Mouse (Mus musculus): Measurements from ENCODE around the gene Commd8.

Gene Commd8

DNA sequence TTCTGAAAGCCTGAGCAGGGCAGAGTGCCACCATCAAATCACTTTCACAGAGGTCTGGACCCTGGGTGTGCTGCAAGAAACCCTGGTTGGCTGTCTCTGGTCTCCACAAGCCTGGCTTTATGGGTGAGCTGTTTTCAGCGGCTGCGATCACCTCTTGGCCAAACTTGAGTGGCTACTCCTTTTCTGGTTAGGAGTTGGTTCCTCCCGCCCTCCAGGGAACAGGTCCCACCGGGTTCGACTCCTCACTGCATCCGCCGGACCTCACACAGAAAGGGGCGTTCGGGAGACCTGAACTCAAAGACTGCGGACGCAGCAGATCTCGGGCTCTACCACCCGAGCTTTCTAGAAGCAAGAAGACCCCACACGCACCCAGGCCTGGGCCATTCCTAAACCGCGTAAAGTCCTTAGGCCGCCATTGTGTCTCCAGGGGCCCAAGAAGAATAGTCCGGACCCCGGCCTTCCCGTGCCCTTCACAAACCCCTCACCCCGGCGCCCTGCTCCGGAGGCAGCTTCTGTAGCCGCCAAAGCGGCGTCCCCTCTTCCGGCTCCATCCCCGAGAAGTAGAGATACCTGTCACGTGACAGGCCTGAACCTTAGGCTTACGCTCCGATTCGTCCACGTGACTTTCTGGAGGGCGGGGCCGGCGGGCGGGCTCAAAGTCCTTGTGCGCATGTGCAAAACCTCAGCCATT is at the start of gene Commd8:
TSS of gene Commd8 (minus strand) at position 596 of the 691 bp plus-strand sequence.
- peak; percentile 94 for DNase-seq (ENCODE audit: low spot score)

DNA sequence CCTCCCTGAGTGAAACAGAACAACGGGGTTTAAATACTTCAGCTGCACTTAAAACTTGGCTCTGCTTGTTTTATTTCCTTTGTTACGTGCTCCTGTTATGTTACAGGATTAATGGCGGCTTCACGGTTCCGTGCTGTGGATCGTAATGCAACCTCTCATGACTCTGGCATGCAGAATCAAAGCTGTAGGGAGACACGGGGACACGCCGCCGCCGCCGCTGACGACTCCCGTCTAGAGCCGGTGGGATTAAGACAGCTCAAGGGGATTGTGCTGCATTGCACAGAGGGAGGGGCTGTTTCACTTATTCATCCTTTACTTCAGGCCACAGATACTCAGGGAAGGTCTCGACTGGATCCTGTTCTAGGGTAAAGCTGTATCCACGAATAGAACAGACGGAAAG is 43.8 kb upstream of the Commd8 start:
- DNase-seq (ENCODE audit: low spot score), result no peak

DNA sequence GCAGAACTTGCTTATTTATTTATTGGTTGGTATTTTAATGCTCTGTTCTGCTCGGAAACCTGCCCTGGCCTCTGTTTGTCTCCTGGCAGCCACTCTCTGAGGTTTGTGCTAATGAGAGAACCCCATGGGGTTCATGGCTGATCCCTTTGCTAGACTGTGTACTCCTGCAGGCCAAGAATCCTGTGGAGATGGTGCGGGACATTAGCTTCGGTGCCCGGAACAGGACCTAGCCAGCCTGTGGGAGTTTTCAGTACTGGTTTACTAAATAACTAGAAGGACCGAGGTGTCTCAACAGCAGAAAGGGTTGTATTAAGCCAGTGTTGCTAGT is 42.8 kb upstream of the Commd8 start:
- no peak for DNase-seq (ENCODE audit: low spot score)

DNA sequence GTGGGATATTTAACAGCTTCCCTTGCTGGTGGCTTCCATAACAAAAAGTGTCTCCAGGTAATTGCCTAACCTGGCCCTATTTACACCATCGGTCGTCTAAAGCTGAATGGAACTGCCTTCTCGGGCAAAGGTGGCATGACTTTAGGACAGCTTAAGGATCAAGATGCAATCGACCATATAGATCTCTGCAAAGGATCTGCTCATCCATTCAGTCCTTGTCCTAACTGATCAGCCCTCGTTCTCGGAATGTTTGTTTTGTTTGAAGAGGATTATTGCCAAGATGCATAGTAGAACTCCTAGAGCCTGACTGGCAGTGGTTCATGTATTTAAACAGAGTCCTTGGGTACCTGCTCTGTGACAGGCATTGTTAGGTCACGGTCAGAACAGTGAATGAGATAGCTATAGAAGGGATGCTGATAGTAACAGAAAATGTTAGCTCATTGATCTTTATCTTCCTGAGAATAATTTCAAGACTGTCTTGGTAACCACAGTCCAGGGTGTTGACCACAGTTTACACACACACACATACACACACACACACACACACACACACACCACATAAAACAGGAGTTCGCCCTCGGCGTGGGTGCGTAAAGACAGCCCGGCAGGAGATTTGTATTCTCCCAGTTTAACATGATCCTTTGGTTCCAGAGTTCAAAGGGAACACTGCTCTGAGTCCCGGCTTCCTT is 42.3 kb upstream of the Commd8 start:
- no peak for DNase-seq (ENCODE audit: low spot score)

DNA sequence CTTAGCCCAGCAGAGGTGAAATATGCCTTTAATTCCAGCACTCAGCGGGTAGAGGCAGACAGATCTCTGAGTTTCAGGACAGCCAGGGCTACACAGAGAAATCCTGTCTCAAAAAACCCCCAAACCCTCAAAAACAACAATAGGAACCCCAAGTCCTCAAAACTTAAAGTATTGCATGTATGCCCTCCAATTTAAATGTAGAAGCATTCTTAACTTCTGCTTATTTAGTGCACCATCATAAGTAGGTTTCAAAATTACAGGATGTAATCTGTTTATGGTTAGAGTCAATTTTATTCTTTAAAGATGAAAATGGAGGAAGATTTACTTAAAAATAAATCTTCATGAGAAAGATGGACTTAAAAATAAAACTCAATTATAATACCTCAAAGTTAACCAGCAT is 40.5 kb upstream of the Commd8 start:
- DNase-seq (ENCODE audit: low spot score), result no peak

DNA sequence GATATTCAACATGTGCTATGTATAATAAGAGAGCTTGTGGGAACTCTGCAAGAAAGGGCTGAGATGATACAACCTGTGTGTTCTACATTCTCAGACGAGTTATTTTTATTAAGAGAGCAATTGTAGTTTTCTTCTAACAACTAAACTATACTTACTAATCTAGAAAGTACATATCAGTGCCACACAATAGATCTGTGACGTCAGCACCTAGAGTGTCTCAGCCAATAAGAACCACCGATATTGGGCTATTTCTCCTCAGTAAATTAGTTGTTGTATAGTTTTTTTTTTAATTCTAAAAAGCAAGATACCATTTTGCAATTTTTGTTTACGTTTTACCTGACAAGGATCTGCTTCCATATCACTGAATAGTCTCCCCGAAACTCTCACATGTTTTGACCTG is 37.3 kb upstream of the Commd8 start:
- DNase-seq (ENCODE audit: low spot score), result no peak

DNA sequence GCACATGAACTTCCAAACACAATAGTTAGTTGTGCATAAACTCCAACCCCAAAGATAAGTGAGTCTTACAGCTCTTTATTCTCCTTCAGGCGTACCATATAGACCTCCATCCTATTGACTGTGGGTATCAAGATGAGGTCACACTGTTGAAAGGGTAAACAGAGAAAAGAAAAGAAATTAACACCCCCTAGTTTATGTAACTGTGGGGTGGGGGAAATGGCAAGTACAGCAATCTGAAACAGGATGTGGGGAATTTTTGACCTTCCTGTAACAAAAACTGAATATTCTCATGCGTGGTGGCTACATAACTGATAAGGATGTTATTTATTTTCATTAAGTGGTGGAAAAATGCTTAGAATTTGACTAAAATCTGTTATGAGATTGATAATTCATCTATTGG is 36.5 kb upstream of the Commd8 start:
- DNase-seq (ENCODE audit: low spot score), result no peak

DNA sequence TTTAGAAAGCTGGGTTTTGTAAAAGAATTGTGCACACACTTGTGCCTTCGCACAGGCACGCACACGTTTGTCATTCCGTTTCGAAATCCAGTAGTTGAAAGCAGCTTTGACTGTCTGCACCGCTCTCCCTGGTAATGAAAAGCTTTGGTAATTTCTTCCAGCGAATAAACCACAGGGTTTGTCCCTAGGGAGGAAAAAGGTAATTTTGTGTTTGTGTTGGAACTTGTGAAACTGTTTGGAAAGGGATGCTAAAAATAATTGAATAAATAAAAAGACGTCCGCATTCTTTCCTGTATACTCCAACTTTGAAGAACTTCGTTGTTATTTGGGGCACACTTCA is 35.7 kb upstream of the Commd8 start:
- DNase-seq (ENCODE audit: low spot score), result no peak

DNA sequence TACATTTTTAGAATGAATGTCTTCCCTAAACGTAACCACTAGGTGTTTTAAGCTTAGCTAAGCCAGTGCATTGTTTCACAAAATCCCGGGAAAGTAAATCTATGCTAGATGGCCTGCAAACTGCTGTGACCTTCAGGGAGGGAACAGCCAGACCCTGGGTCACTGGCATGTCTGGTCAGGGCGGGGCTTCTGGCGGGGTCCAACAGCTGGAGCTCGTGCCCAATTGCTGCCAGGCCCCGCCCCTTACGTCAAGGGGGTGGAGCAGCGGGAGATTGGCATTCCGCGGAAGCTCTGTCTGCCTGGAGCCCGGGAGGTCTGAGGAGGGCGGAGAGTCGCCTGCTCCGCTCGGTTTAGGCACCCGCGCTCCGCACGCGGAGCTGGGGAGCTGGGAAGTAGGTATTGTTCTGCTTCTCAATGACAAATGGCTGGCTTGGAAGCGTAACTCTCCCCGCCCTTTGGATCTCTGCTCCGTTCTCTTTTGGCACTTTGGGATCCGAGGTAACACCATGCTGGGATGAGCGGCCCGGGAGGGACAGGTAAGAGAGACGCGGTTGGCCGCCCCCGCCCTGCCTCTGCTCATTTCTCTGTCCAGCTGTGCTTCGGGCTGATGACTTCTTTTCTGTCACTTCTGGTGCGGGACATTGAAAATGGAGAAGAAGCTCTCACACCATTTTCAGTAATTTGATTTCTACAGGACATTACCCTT is 35.2 kb upstream of the Commd8 start:
- peak; percentile 93 for DNase-seq (ENCODE audit: low spot score)

DNA sequence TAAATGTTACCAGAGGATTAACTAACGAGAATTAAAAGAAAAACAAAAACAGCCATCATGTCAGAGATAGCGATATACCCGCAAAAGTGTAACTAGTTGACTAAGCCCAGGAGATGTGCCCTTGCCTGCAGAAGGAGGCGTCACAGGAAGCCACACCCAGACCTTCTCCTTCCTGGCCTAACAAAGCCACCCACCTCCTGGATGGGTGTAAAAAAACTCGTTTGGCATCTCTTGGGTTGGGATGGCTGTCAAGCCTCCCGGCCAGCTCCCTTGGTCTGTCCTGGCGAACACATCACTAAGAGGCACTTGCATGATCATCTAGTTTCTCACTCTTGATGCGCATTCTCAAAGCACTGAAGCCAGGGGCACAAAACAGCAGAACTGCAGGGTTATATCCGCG is 34.0 kb upstream of the Commd8 start:
- no peak for DNase-seq (ENCODE audit: low spot score)

DNA sequence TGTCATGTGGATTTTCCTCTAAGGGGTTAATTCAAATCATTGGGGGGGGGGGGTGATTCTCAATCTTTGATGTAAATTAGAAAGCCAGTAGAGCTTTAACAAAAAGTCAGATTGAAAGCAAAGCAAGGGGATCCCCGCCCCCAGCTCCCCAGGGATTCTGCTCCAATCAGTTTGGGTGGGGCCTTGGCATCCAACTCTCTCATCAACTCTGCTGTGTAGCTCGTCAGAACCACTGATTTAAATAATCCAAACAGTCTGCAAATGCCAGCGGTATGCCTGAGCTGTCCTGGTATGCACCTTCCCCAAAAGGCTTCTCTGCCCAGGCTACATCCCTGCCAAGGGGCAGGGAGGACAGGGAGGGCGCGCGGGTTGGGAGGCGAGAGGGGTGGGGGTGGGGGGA is 33.6 kb upstream of the Commd8 start:
- no peak for DNase-seq (ENCODE audit: low spot score)

DNA sequence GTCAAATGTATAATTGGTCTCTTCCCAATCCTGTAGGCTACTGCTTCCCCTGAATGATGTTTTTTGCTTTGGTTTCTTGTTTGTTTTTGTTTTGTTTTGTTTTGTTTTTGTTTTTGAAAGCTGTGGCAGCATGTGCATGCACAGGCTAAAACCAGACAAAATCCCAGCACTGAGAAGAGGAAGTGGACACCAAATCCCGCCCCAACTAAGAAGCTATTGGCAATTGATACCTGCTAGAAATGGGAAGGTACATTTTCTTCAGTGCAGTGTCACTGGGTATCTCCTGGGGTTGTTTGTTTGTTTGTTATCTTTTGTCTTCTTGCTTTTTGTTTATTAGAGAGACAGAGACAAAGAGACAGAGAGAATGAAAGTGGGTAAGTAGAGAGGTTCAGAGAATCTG is 27.5 kb upstream of the Commd8 start:
- no peak for DNase-seq (ENCODE audit: low spot score)

DNA sequence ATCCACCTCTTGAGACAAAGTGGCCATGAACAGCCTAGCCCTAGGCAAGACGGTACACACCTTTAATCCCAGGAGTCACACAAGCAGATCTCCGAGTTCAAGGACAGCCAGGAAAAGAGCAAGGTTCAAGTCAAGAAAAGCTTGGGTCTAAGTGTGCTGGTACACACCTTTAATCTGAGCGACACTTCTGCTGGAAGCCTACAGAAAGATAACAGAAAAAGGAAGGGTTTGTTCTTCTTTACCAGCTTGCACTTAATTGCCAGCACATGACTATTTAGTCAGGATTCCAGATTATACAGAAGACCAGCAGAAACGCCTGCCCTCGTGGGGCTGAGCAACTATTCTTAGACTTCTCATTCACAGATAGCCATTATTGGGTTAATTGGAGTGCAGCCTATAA is 23.9 kb upstream of the Commd8 start:
- no peak for DNase-seq (ENCODE audit: low spot score)

DNA sequence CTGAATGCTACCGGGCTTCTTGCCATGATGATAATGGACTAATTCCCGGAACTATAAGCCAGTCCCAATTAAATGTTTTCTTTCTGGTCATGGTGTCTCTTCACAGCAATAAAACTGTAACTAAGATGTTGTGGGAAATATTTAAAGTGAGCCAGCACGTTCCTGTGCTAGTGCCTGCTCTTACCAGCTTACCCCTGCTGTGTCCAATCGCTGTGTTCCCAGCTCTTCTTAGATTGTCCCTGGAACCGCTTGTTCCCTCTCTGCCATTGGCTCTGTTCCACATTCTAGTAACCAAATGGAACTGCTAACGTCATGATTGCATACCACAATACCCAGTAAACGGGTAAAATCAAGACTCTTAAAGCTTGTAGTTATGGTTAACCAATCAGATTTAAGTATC is 23.2 kb upstream of the Commd8 start:
- DNase-seq (ENCODE audit: low spot score), result no peak

DNA sequence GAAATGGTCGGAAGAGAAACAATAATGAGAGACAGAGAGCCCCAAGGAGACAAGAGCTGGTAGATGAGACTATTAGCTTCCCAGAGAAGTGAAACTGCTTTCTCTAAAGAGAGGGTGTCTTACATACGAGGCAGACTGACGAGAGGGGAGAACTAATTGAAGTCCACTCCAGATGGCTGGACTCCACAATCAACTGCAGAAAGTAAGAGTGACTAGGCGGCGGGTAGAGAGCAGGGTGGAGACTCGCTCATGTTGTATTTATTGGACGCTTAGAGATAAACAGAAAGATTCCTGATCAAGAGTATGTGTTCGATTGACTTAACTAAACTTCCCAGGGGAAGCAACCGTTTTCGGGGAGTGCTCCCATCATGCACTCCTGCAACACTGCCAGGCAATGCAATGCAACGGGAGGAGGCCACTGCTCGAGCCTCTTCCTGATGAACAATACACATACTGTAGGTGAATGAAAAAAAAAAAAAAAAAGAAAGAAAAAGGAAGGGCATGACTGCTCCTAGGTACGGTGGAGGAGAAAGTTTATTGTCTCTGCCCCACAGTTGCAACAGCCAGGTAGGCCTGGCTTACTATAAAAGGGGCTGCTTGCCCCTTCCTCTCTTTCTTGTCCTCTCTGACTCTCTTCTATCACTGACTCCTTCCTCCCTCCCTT is 16.6 kb upstream of the Commd8 start:
- DNase-seq (ENCODE audit: low spot score), result no peak

DNA sequence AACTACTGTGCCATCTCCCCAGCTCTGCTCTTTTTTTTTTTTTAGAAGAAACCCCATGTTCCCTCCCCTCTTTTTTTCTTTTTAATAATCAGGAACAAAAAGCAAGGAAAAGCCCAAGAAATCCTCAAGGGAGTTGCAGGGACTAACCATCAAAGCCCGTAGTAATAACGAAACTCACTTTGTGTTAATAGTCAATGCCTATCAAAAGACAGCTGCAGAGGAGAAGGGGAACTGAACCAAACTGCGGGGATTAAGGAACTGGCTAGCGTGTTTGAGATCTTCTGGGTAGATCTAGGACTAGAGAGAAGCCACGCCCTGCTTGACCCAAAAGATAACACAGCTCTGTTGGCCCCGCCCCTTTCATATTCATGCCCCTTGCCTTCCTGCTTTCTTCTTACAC is 15.9 kb upstream of the Commd8 start:
- peak; percentile 15 for DNase-seq (ENCODE audit: low spot score)

DNA sequence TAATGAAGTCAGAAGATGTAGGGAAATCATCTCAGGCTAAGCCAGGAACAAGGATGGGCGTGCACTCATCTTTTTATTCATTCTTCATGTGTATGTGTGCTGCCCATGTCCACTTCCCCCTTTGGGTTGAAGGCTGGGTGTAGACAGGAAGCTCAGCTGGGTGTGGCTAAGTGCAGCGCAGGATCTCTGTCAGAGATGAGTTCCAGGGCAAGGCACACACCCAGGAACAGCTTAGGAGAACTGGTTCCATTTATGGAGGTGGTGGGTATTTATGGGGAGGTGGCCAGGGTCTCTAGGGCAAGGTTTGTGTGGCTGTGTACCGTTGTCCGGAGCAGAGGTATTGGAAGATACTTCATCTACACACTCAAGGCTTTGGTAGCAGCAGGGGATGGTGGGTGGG is 14.8 kb upstream of the Commd8 start:
- DNase-seq (ENCODE audit: low spot score), result no peak

DNA sequence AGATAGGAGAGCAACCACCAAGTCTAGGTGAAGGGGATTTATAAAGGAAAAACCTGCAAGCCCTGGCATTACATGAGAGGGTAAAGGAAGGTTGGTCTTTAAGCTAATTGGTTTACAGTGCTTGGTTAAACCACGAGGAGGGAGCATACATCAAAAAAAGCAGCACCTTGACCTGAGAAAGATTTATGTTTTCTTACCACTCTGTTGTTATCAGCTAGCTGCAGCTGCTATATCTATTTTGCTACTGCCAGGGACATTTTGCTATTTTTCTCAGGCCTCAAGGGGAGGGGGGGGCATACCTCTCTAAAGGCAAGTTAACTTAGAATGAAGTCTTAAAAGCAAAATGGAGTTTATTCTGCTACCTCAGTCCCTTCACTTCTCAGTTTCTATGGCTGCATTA is 13.2 kb upstream of the Commd8 start:
- no peak for DNase-seq (ENCODE audit: low spot score)

DNA sequence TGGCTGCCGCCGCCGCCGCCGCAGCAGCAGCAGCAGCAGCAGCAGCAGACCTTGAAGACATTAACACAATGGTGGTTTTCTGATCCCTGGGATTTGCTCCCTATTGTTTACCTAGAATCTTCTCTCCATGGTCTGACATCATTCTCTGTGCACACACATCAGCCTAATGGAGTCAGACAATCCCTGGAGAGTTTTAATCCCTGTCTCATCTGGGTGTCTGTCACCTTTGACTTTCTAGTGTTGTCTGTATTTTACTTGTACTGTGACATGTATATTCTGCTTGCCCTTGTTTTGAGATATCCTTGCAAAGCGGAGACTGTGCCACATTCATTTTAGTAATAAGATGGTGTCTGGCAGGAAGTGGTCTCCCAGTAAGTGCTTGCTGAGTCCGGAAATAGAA is 7.5 kb upstream of the Commd8 start:
- DNase-seq (ENCODE audit: low spot score), result no peak

DNA sequence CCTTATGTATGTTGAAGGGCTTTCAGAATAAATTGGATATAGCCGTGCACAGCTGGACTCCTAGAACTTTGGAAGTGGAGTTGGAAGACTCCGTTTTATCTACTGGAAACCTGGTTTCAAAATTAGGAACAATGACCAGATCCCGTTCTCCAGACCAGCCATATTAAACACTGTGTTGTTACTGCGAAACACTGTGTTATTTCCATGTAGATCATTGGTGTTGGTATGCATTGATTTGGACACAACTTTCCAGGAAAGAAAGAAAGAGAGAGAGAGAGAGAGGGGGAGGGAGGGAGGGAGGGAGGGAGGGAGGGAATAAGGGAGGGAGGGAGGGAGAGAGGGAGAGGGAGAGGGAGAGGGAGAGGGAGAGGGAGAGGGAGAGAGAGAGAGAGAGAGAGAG is 7.1 kb upstream of the Commd8 start:
- no peak for DNase-seq (ENCODE audit: low spot score)

DNA sequence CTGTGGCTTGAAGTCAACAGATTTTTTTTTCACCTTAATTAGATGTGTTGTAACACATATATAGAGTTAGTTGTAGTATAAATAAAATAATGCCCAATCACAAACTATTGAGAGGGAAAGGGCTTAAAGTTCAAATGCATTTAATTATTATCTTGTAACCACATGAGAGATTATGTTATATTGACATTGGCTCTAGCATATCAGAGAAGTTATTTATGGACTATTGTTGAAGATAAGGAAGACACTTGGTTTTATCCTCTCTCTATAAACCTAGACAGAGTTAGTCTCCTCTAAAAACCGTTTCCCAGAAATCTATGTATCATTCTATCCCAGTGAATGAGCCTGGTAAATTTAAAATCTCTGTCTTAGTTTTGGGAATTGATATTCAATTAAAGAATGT is 5.5 kb upstream of the Commd8 start:
- DNase-seq (ENCODE audit: low spot score), result no peak

DNA sequence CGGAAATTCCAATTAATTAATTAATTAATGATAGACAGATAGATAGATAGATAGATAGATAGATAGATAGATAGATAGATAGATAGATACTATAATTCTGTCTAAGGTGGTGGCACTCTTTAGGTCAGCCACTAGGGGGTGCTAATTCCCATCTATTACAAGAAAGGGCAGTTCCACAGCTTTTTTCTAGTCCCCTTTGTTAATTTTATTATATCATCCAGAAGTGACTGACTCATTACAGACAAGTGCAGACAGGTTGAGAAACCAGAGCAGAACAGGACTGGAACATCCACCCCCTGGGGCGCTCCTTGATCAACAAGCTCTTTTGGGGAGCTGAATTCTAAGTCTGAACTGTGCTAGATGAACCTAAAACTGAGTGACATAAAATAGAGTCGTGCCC is 4.7 kb upstream of the Commd8 start:
- DNase-seq (ENCODE audit: low spot score), result peak; percentile 65

DNA sequence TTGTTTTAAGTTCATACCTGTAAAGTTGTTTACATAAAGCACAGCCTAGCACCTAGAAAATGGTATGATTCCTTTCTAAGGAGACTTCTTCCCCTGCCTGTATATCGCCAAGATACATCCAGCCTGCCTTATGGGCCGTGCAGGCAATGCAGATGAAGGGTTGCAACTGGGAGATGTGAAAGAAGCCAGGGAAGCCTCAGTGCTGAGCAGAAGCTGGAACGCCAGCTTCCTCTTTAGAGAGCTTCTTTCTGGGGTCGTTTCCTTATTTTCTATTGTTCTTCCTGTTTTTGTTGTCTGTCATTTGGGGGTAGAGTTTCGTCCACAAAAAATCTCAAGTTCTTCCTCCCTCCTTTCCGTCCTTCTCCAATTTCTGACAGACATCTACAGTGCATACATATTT is 2.1 kb upstream of the Commd8 start:
- no peak for DNase-seq (ENCODE audit: low spot score)
